Mouse (Mus musculus) cerebral cortex, adult 2 months (tissue): ENCODE results near the gene Maml2.

Experiments used
- WGBS: fragments of 180-500 bp; shearing (Covaris S2); methylation state at CpG from one replicate; pipeline ENCODE4 v1.1.7; 2018; 5-methylcytosine and 5-hydroxymethylcytosine counted together

The Maml2 gene

GRCm38 (mm10) chr9:13297668-13298512 is at the start of gene Maml2:
Gene Maml2, plus strand, starts transcription at chr9:13297957.
- 10% methylated on average over 23 of the region's 23 CpGs for WGBS

GRCm38 (mm10) chr9:13248104-13248503 is 49.7 kb upstream of the Maml2 start:
- WGBS = 94% methylated on average over 4 of the region's 4 CpGs

GRCm38 (mm10) chr9:13251251-13251650 is 46.5 kb upstream of the Maml2 start:
- WGBS = 91% methylated on average over 2 of the region's 2 CpGs

- 97% methylated on average over 1 of the region's 1 CpGs for WGBS
These were observed 41.0 kb upstream of the Maml2 start for GRCm38 (mm10) chr9:13256726-13257125.

GRCm38 (mm10) chr9:13258173-13258572 is 39.6 kb upstream of the Maml2 start:
- 94% methylated on average over 2 of the region's 2 CpGs for WGBS

- WGBS = 86% methylated on average over 3 of the region's 3 CpGs
These were observed 36.8 kb upstream of the Maml2 start for GRCm38 (mm10) chr9:13260980-13261379.

- 96% methylated on average over 1 of the region's 1 CpGs for WGBS
These were observed 24.5 kb upstream of the Maml2 start for GRCm38 (mm10) chr9:13273219-13273618.

GRCm38 (mm10) chr9:13287482-13287881 is 10.3 kb upstream of the Maml2 start:
- 78% methylated on average over 2 of the region's 2 CpGs for WGBS

- under 1% methylated on average over 27 of the region's 28 CpGs for WGBS
These were observed 1.3 kb upstream of the Maml2 start for GRCm38 (mm10) chr9:13296274-13297121.

- 1% methylated on average over 12 of the region's 12 CpGs for WGBS
These were observed 562 bp upstream of the Maml2 start for GRCm38 (mm10) chr9:13297122-13297667.

- 39% methylated on average over 9 of the region's 9 CpGs for WGBS
These were observed 739 bp downstream of the Maml2 start for GRCm38 (mm10) chr9:13298513-13298878.

- 51% methylated on average over 6 of the region's 6 CpGs for WGBS
These were observed 1.4 kb downstream of the Maml2 start for GRCm38 (mm10) chr9:13299190-13299589.

- 40% methylated on average over 3 of the region's 3 CpGs for WGBS
These were observed 2.3 kb downstream of the Maml2 start for GRCm38 (mm10) chr9:13300041-13300441.

- WGBS = 79% methylated on average over 9 of the region's 9 CpGs
These were observed 3.4 kb downstream of the Maml2 start for GRCm38 (mm10) chr9:13300891-13301782.

GRCm38 (mm10) chr9:13302183-13302825 is 4.5 kb downstream of the Maml2 start:
- WGBS = 69% methylated on average over 6 of the region's 6 CpGs

- 70% methylated on average over 5 of the region's 5 CpGs for WGBS
These were observed 5.5 kb downstream of the Maml2 start for GRCm38 (mm10) chr9:13303099-13303771.

- WGBS = 75% methylated on average over 6 of the region's 6 CpGs
These were observed 6.2 kb downstream of the Maml2 start for GRCm38 (mm10) chr9:13303976-13304375.

GRCm38 (mm10) chr9:13306471-13306870 is 8.7 kb downstream of the Maml2 start:
- over 99% methylated on average over 3 of the region's 3 CpGs for WGBS

GRCm38 (mm10) chr9:13307226-13307625 is 9.5 kb downstream of the Maml2 start:
- 60% methylated on average over 4 of the region's 4 CpGs for WGBS

GRCm38 (mm10) chr9:13308718-13309117 is 11.0 kb downstream of the Maml2 start:
- WGBS = 94% methylated on average over 8 of the region's 8 CpGs
